Mouse (Mus musculus) lung, embryonic 16.5 days (tissue): ENCODE measurements around the gene Sdk2. TPM values are rescaled to one million over a fixed set of nuclear protein-coding genes. Genes with fewer than 3 reads are reported as not detected.

ENCODE experiments used
- ATAC-seq: fragments of 200-750 bp; cut with Nextera tagmentation; 2 replicates; pipeline ENCODE4 v1.8.0; 2017; ENCODE audit warnings: low read depth, mild to moderate bottlenecking, moderate library complexity
- H3K27ac ChIP-seq: fragments of 300-500 bp; sonication (generic); 2 replicates; pipeline ENCODE4 v1.5.1; 2014; ENCODE audit warnings: mild to moderate bottlenecking, control low read depth, low read length
- H3K27me3 ChIP-seq: fragments of 300-500 bp; sonication (generic); 2 replicates; pipeline ENCODE4 v1.6.1; 2014; ENCODE audit warnings: low read depth, low read length, mixed read lengths; ENCODE audit not compliant: control insufficient read depth, insufficient read depth
- H3K36me3 ChIP-seq: fragments of 300-500 bp; sonication (generic); 2 replicates; pipeline ENCODE4 v1.6.1; 2014; ENCODE audit warnings: low read length; ENCODE audit not compliant: control insufficient read depth, insufficient read depth
- H3K4me1 ChIP-seq: fragments of 300-500 bp; sonication (generic); replicated peaks from 2 replicates; pipeline ENCODE4 v1.6.1; 2014; ENCODE audit warnings: low read length, mixed read lengths; ENCODE audit not compliant: control insufficient read depth, insufficient read depth
- H3K4me2 ChIP-seq: fragments of 300-500 bp; sonication (generic); 2 replicates; pipeline ENCODE4 v1.6.1; 2014; ENCODE audit warnings: low read depth, low read length, control low read depth
- H3K4me3 ChIP-seq: fragments of 300-500 bp; sonication (generic); 2 replicates; pipeline ENCODE4 v1.5.1; 2014; ENCODE audit warnings: mild to moderate bottlenecking, low read length, control low read depth
- H3K9ac ChIP-seq: fragments of 300-500 bp; sonication (generic); 2 replicates; pipeline ENCODE4 v1.6.1; 2014; ENCODE audit warnings: low read length, control low read depth
- H3K9me3 ChIP-seq: fragments of 300-500 bp; sonication (generic); 2 replicates; pipeline ENCODE4 v1.6.1; 2016; ENCODE audit warnings: low read length; ENCODE audit not compliant: control insufficient read depth
- WGBS: fragments of 180-500 bp; shearing (Covaris S2); extraction: QIAGEN DNeasy Blood & Tissue Kit; methylation state at CpG from one replicate; pipeline ENCODE4 v1.1.7; 2014; 5-methylcytosine and 5-hydroxymethylcytosine counted together
- polyA plus RNA-seq: library from polyadenylated mRNA; unstranded; fragments of >200 nt; fragmentation: Nextera tagmentation; extraction: Ambion mirVana; gene quantifications from 2 replicates; pipeline ENCODE4 v1.2.1, GENCODE M21; 2015

The Sdk2 gene
- polyA plus RNA-seq, 1 experiment from 2014 or later, result 2.1 TPM

DNA sequence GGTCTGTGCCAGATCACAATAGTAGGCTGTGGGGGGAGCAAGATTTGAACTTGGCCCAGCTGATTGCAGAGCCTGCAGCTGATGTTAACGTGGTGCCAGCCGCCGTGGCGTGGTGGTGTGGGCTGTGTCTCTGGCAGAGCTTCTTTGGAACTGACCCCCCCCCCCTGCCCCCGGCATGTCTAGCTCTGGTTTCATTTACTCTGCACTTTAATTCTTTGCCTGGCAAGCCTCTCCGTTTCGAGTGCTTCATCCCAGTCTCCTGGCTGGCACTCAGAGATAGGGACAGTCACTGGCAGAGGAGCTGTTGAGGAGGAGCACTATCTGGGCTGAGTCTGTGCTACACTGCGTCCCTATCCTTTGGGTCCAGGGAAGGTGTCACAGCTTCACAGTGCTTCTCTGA, 75.0 kb downstream of the Sdk2 start:
- 54% methylated on average over 8 of the region's 8 CpGs for WGBS
- Histone ChIP-seq H3K4me2 (no peak overlapping the region), H3K9me3 (no peaks in the 10 kb centered on the region), H3K4me1 (peaks cover 11% of the 10 kb centered on the region; the same call in 1 of the 2 replicates), H3K27me3 (no peaks in the 10 kb centered on the region), H3K36me3 (no peaks in the 10 kb centered on the region), H3K27ac (no peak overlapping the region), H3K9ac (no peak overlapping the region), H3K4me3 (no peak overlapping the region)
- no peak for ATAC-seq

DNA sequence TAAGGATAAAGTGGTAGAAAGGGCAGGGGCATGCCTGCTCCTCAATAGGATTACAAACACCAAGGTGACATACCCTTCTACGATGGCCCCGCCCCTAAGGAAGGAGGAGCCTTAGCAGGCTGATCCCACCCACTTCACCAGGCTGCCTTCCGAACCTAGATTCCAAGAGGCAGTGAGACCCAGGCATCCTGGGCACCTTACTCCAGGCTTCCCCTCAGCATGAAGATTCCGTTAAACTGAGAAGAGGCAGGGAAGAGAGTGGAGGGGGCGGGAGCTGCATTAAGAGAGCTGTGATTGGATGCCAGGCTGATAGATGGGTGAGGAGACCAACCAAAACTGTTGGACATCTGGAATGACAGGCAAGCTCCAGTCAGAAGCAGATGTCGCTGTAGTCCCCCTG, 76.4 kb downstream of the Sdk2 start:
- Histone ChIP-seq H3K4me3 (peak overlapping the region; percentile 24; the same call in 1 of the 2 replicates), H3K27me3 (no peaks in the 10 kb centered on the region), H3K27ac (no peak overlapping the region), H3K9ac (peak overlapping the region; percentile 35), H3K4me1 (peaks cover 16% of the 10 kb centered on the region), H3K36me3 (no peaks in the 10 kb centered on the region), H3K4me2 (peak overlapping the region; percentile 33), H3K9me3 (no peaks in the 10 kb centered on the region)
- peak; percentile 80 for ATAC-seq
- under 1% methylated on average over 6 of the region's 6 CpGs for WGBS

DNA sequence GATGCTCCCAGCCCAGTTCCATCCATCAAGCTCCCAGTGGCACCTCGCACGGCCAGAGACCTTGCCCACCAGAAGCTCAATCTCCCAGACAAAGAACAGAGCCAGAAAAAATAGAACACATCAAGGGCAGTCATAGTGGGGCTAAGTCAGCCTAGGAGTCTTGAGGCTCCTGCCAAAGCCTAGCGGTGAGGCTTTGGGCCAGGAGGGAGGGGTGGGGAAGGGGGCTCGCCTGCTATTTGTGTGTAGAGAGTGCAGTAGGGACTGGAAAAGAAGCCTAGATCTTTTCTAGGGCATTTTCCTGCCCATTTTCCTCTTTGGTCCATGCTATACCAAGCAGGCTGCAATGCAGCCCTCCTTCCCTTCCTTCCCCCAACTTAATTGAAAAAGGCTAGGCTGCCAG, 76.8 kb downstream of the Sdk2 start:
- H3K27me3 ChIP-seq, result no peaks in the 10 kb centered on the region
- WGBS, result 26% methylated on average over 4 of the region's 4 CpGs
- H3K9ac ChIP-seq, result no peak overlapping the region
- no peak overlapping the region for H3K4me2 ChIP-seq
- no peaks in the 10 kb centered on the region for H3K9me3 ChIP-seq
- ATAC-seq, result no peak
- no peak overlapping the region for H3K27ac ChIP-seq
- H3K4me1 ChIP-seq, result peaks cover 16% of the 10 kb centered on the region
- H3K4me3 ChIP-seq, result no peak overlapping the region
- no peaks in the 10 kb centered on the region for H3K36me3 ChIP-seq

DNA sequence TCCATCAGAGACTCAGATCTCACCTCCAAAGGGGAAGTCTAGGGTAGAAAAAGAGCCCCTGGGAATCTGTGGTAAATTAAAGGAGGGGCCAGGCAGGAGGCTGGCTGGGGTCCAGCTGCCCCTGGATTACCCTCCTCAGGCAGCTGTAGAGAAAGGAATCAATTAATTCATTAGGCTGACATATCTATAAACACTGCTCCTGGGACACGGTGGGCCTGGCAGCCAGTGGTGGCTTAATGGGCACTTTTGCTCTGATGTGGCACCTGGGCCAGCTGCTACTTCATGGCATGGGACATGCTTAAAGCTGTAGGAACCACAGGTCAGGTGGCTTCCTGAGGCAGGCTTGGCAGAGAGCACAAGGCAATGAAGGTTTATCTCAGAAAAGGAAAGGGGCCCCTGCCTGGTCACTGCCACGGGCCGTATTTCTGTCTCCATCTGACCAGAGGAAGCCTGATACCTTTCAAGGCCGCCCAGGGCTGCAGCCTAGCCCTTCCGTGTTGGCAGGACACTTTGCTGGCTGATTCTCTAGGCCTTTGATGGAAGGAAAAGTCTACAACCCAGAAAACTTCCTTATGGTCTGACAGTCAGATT, 80.9 kb downstream of the Sdk2 start:
- no peak overlapping the region for H3K9ac ChIP-seq
- H3K4me3 ChIP-seq, result no peak overlapping the region
- ATAC-seq, result no peak
- H3K9me3 ChIP-seq, result no peaks in the 10 kb centered on the region
- H3K36me3 ChIP-seq, result no peaks in the 10 kb centered on the region
- H3K27ac ChIP-seq, result no peak overlapping the region
- H3K27me3 ChIP-seq, result no peaks in the 10 kb centered on the region
- peaks cover 20% of the 10 kb centered on the region for H3K4me1 ChIP-seq
- H3K4me2 ChIP-seq, result no peak overlapping the region
- 35% methylated on average over 5 of the region's 5 CpGs for WGBS

DNA sequence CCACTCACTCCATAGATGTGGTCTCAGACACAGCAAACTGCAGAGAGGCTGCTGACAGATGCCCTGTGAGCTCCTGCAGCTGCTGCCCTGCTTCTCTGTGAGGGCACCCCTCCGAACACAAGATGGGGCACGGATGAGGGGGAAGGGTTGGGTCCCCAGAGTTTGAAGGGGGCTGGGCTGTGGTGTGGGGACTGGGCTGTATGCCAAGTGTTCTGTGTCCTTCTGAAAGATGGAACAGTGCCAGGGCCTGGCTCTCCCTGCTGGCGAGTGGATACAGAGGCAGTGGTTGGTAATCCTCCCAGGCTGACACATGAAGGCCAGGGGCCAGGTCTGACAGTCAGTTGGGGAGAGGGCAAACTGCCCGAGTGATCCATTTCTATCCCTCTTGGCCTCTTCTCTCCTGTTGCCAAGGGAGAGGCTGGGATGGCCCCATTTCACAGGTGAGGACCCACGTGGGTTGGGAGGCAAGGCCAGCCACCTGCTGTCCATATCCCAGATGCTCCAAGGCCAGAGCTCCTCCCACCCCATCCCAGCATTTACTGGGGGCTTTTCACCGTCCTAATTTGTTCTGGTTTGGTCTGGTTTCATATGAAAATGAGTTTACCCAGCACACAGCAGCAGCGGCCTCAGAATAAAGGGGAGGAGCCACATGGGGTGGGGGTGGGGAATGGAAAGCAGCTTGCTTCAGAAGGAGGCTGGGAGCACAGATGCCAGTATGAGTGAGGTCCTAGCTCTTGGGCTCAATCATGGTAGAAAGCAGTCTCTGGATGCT, 84.9 kb downstream of the Sdk2 start:
- no peaks in the 10 kb centered on the region for H3K36me3 ChIP-seq
- H3K4me3 ChIP-seq, result no peak overlapping the region
- peaks cover 20% of the 10 kb centered on the region for H3K4me1 ChIP-seq
- no peak overlapping the region for H3K27ac ChIP-seq
- peak; percentile 72 for ATAC-seq
- H3K27me3 ChIP-seq, result no peaks in the 10 kb centered on the region
- no peak overlapping the region for H3K4me2 ChIP-seq
- no peaks in the 10 kb centered on the region for H3K9me3 ChIP-seq
- 25% methylated on average over 7 of the region's 7 CpGs for WGBS
- no peak overlapping the region for H3K9ac ChIP-seq

DNA sequence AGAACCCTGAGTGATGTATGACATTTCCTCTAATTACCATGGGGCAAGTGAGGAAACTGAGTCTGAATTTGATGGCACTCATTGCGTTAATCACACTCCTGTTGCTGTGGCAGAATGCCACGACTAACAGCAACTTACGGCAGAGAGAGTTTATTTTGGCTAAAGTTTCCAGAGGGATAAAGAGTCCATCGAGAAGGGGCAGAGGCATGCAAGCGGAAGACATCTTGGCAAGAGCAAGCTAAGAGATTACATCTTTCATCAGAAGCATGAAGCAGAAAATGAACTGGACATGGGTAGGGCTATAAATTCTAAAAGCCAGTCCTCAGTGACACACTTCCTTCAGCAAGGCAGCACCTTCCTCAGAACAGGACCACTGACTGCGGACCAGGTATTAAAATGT, 85.8 kb downstream of the Sdk2 start:
- Histone ChIP-seq H3K4me1 (peaks cover 22% of the 10 kb centered on the region), H3K36me3 (no peaks in the 10 kb centered on the region), H3K4me3 (no peak overlapping the region), H3K9me3 (no peaks in the 10 kb centered on the region), H3K27ac (no peak overlapping the region), H3K4me2 (no peak overlapping the region), H3K9ac (no peak overlapping the region), H3K27me3 (no peaks in the 10 kb centered on the region)
- 44% methylated on average over 6 of the region's 6 CpGs for WGBS
- no peak for ATAC-seq

DNA sequence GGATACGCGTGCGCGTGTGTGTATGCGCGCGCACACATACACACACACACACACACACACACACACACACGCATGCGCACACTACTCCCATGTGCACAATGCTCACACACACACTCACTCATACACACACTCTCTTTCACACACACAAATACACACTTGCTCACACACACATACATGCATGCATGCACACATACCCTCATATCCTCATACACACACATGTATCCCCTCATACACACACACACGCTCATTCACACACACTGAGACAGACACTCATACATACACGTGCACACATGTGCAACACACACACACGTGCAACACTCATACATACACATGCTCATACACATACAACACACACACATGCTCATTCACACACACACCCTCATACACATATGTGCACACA, 88.5 kb downstream of the Sdk2 start:
- Histone ChIP-seq H3K27me3 (no peaks in the 10 kb centered on the region), H3K4me2 (no peak overlapping the region), H3K36me3 (no peaks in the 10 kb centered on the region), H3K9ac (no peak overlapping the region), H3K4me3 (no peak overlapping the region), H3K27ac (no peak overlapping the region), H3K9me3 (no peaks in the 10 kb centered on the region), H3K4me1 (peaks cover 23% of the 10 kb centered on the region)
- no peak for ATAC-seq
- 96% methylated on average over 12 of the region's 12 CpGs for WGBS

DNA sequence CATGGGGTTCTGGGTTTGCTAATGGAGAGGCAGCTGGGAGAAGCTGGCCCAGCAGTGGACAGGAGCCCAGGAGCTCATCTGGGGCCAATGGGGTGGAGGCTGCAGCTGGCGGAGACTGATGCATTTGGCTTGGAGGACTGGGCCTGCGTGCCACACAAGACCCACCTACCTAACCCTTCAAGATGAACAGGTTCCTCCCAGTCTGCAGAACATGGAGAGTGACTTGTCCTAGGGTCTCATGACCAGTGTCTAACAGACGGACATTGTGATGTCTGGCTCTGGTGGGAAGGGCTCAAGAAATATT, 91.2 kb downstream of the Sdk2 start:
- ATAC-seq, result no peak
- WGBS, result 65% methylated on average over 3 of the region's 3 CpGs
- H3K4me1 ChIP-seq, result peaks cover 18% of the 10 kb centered on the region

DNA sequence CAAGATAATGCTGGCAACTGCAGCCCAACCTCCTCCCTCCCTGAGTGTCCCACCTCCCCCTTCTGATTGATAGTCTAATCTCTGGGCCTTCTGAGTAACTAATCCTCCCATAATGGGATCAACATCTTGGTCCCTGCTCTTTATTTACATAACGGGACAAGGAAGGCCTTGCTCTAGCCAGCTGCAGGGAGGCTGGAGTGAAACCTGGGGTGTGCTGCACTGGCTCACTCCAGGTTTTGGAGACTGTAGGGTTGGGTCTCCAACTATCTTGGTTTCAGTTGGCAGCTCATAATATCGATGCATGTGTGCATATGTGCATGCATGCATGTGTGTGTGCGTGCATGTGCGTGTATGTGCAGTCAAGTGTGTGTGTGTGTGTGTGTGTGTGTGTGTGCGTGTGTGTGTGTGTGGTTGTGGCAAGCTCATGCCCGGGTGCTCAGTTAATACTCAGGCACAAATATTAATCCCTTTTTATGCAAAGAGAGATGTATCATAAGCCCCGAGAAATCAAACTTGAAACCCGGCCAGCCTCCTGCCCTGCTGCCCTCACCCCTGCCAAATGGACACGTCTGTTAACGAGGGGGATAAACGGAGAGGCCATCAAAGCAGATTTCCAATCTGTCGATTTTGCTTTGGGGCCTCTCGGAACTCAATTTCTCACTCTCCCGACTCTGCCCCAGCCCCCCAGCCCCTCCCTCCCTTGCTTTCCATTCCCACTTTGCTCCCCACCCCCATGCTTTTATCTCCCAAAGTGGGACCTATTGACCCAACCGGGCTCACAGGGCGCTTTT, 91.8 kb downstream of the Sdk2 start:
- ATAC-seq, result no peak
- H3K4me3 ChIP-seq, result no peak overlapping the region
- no peak overlapping the region for H3K9ac ChIP-seq
- H3K36me3 ChIP-seq, result no peaks in the 10 kb centered on the region
- H3K9me3 ChIP-seq, result no peaks in the 10 kb centered on the region; the same call in 1 of the 2 replicates
- no peak overlapping the region for H3K27ac ChIP-seq
- H3K4me1 ChIP-seq, result peaks cover 18% of the 10 kb centered on the region
- 37% methylated on average over 16 of the region's 16 CpGs for WGBS
- H3K27me3 ChIP-seq, result no peaks in the 10 kb centered on the region
- H3K4me2 ChIP-seq, result no peak overlapping the region

More for the DNA sequence above, 91.2 kb downstream of the Sdk2 start:
- no peaks in the 10 kb centered on the region for H3K36me3 ChIP-seq
- H3K27me3 ChIP-seq, result no peaks in the 10 kb centered on the region
- H3K4me2 ChIP-seq, result no peak overlapping the region
- H3K4me3 ChIP-seq, result no peak overlapping the region
- no peaks in the 10 kb centered on the region for H3K9me3 ChIP-seq
- no peak overlapping the region for H3K27ac ChIP-seq
- H3K9ac ChIP-seq, result no peak overlapping the region
